Mouse (Mus musculus) spleen, adult 12 weeks (tissue): ENCODE measurements at regions not wholly inside any gene's neighbourhood (a gene's known extent, or its start where the extent isn't known, plus 50 kb on each side); places are given as distances from the start of the nearest gene placed in this dataset.

Source experiments
- DNase-seq: peaks from one replicate; pipeline ENCODE4 v3.0.0; 2022; ENCODE audit warnings: low spot score

DNA sequence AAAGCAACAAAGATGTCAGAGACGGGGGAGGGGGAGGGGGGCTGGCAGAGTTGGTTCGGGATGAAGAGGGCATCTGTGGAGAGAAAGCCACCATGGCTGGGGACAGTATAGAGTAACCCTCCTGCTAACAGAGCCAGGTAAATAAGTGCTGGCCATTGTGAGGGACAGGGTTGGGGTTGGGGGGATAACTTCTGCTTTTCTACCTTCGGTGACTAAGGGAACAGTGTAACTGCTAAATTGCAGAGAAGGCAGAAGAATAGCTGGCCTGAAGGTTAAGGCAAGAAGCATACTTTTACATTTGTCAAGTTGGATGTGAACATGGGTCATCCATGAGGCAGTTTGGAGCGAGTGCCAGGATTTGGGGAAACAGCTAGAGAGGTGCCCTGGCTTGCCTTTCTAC lies 395.1 kb downstream of the H2al1j start:
- no peak for DNase-seq

GRCm38 (mm10) chrX:11724718-11725117 lies 397.1 kb downstream of the H2al1j start:
- DNase-seq: no peak

- no peak for DNase-seq
Measured at GRCm38 (mm10) chrX:11726524-11727231, 399.1 kb downstream of the H2al1j start.

GRCm38 (mm10) chrX:11728481-11728880 lies 400.9 kb downstream of the H2al1j start:
- DNase-seq: no peak

- DNase-seq: no peak
Measured at GRCm38 (mm10) chrX:11729992-11730391, 402.4 kb downstream of the H2al1j start.

- DNase-seq: no peak
Measured at GRCm38 (mm10) chrX:11732371-11732770, 404.7 kb downstream of the H2al1j start.

- no peak for DNase-seq
Measured at GRCm38 (mm10) chrX:11734505-11735435, 407.1 kb downstream of the H2al1j start.

GRCm38 (mm10) chrX:11735516-11736170 lies 408.0 kb downstream of the H2al1j start:
- DNase-seq: no peak

GRCm38 (mm10) chrX:11736481-11736880 lies 408.9 kb downstream of the H2al1j start:
- no peak for DNase-seq

DNA sequence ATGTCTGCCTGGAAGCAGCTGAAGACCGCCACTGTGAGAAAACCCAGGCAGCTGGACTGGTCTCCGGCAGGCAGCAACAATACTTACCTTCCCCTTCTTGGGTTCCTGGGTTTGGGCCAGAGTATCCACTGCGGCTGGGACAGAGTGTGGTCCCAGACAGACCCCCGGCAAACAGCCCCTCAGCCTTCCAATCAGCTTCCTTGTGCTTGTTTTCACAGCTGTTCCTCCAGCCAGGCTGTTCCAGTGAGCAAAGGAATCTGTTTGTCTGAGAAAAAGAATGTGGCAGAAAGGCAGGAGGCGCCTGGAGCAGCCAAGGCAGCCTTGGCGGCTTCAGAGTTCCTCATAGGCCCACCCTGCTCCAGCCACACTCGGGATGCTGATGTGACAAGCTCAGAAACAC lies 411.9 kb downstream of the H2al1j start:
- DNase-seq: no peak

- no peak for DNase-seq
Measured at GRCm38 (mm10) chrX:11745911-11746310, 414.2 kb downstream of the Bcor start.

DNA sequence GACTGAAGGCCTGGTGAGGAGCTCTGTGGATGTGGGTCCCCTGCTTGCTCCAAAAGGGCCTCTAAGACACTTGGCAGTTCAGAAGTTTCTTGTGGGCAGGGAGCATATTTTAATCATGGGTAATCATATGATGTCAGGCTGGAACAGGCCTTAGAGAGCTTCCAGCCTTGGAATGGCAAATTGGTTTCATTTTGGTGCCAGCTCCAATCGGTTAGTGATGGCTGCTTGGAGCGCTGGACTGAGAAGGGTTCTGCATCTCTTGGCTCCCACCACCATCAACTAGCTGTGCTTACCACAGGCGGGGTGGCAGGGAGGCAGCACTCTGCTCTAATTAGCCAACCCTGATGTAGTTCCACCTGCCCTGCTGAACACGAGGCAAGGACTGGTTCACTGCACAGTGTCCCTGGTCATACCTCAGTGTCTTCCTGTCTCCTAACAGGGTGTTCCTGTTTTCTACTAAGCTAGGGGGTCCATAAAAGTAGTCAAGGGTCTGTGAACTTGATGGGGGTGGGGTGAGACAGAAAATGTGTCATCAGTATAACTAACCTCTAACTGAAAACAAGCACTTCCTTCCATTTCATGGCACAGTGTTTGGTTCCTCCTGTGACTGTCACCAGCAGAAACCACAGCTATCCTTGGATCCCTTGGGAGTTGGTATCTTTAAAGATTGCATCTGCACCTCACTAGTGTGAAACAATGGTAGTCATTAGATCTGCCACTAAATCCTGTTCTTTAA lies 412.6 kb downstream of the Bcor start:
- no peak for DNase-seq

- DNase-seq: no peak
Measured at GRCm38 (mm10) chrX:11748278-11748677, 411.9 kb downstream of the Bcor start.

DNA sequence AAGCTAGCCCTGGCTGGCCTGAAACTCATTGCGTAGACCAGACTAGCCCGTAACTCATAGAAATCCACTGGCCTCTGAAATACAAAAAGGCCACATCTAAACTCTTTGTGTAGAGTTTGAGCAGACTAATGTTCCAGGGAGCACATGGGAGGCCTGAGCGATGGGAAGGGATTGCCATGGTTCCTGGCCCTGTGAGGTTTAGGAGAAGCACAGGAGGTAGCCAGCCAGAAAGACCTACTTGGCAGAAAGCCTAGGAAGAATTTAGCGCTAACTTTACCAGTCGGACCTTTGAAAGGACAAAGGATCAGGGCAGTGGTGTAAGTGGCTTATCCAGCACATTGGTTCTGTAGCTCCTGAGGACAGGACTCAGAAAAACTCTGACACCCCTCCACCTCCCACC lies 407.6 kb downstream of the Bcor start:
- no peak for DNase-seq

DNA sequence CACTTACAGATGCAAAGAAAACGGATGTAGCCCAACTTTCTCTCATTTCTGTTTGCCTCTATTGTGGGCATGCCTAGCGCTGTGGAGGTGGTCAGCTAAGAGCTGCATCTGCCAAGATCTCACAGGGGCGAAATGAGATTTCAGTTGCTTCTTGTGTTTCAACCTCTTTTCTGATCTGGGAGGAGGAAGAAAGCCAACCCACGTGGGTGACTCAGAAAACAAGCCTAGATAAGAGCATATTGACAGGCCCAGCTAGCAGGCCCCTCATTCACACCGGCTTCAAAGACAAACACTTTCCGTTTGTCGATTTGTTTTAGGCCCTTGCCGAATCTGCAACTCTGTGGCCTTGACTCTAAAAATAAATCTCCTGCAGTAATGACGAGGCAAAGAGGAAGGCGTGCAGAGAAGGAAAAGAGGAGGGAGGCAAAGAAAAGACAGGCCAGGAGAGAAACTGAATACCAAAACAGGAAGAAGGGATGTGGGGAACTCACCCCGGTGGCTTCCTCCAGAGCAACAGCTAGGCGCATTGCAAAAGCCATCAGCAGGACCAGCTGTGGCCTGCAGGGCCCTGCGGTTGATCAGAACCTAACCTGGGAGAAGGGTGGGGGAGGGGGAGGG lies 407.1 kb downstream of the Bcor start:
- no peak for DNase-seq

DNA sequence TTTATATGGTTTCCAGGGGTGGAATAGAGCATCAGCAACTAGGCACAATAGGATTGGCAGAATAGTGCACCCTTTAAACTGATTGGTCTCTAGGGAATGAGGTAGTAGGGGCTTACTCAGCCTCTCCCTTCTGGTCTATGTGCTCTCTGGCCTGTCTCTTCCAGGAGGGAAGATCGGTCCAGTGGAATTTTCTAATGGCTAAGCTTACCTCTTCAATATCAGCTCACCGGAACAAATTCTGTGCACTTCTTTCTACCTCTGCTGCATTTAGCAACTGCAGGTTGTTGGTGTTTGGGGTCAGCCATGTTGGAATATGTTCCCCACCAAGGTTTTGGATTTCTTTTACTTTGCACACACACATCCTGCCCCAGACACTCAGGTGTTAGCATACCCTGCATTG lies 405.1 kb downstream of the Bcor start:
- no peak for DNase-seq

GRCm38 (mm10) chrX:11763351-11764082 lies 396.6 kb downstream of the Bcor start:
- DNase-seq: no peak

GRCm38 (mm10) chrX:11776236-11776899 lies 383.8 kb downstream of the Bcor start:
- DNase-seq: no peak

DNA sequence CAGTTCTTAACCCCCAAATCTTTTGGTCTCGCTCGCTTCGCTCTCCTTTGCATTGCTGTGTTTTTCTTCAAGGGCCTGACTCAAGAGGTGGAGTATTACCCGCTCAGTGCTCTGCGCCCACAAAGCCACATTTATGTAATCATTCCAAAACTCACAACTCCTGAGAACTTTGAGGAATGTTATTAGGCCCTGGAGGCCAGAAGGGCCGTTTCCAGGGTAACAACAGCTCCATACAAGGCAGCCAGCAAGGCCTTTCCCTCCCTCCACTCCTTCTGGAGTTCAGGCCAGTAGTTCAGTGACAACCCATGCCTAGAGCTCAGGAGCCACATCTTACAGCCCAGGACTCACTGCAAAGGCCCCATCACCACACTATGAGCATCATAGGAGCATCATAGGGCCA lies 365.1 kb downstream of the Bcor start:
- DNase-seq: no peak

GRCm38 (mm10) chrX:11797870-11798269 lies 362.3 kb downstream of the Bcor start:
- no peak for DNase-seq
